Mouse (Mus musculus) MEL (cell line): ENCODE results near the gene Zmynd10.

ENCODE experiments used
- CHD2 ChIP-seq: IDR thresholded peaks from 2 replicates; pipeline ENCODE4 v1.6.1; 2011; ENCODE audit warnings: low read length, improper control_type of control experiment
- CTCF ChIP-seq, 3 experiments: IDR thresholded peaks in 2 of 3; conservative IDR thresholded peaks in 1 of 3; 2 replicates each; pipeline ENCODE4 v1.5.1; 2011 to 2012; ENCODE audit warnings: low read length in 3 of 3, low read depth in 2 of 3, mild to moderate bottlenecking in 2 of 3, improper control_type of control experiment in 1 of 3, inconsistent platforms in 1 of 3, mixed read lengths in 1 of 3, moderate library complexity in 1 of 3; ENCODE audit not compliant: control insufficient read depth in 1 of 3, insufficient read depth in 1 of 3, poor library complexity in 1 of 3, severe bottlenecking in 1 of 3
- ELF1 ChIP-seq: IDR thresholded peaks from 2 replicates; pipeline ENCODE4 v1.6.1; 2014; ENCODE audit warnings: low read depth, mild to moderate bottlenecking, inconsistent platforms, low read length, improper control_type of control experiment, moderate library complexity
- MEF2A ChIP-seq: IDR thresholded peaks from 2 replicates; pipeline ENCODE4 v1.6.1; 2014; ENCODE audit warnings: low read depth, mild to moderate bottlenecking, inconsistent platforms, low read length, improper control_type of control experiment; ENCODE audit not compliant: poor library complexity, insufficient replicate concordance, severe bottlenecking; ENCODE audit errors: extremely low read depth
- POLR2A ChIP-seq, 2 experiments: IDR thresholded peaks; 2 replicates each; pipeline ENCODE4 v1.6.1; 2011 to 2012; ENCODE audit warnings: low read length in 2 of 2, mild to moderate bottlenecking in 2 of 2, control low read depth in 1 of 2, improper control_type of control experiment in 1 of 2, low read depth in 1 of 2, moderate library complexity in 1 of 2; ENCODE audit not compliant: control insufficient read depth in 1 of 2, insufficient read depth in 1 of 2, poor library complexity in 1 of 2
- RCOR1 ChIP-seq: IDR thresholded peaks from 2 replicates; pipeline ENCODE4 v1.6.1; 2012; ENCODE audit warnings: low read depth, mild to moderate bottlenecking, inconsistent platforms, low read length, improper control_type of control experiment
- ZC3H11A ChIP-seq: IDR thresholded peaks from 2 replicates; pipeline ENCODE4 v1.6.1; 2012; ENCODE audit warnings: low read depth, mild to moderate bottlenecking, inconsistent platforms, low read length, improper control_type of control experiment
- ZMIZ1 ChIP-seq: IDR thresholded peaks from 2 replicates; pipeline ENCODE4 v1.6.1; 2012; ENCODE audit warnings: low read depth, mild to moderate bottlenecking, inconsistent platforms, low read length, improper control_type of control experiment, moderate library complexity
- ZNF384 ChIP-seq: IDR thresholded peaks from 2 replicates; pipeline ENCODE4 v1.6.1; 2012; ENCODE audit warnings: low read depth, mild to moderate bottlenecking, inconsistent platforms, low read length, improper control_type of control experiment

DNA sequence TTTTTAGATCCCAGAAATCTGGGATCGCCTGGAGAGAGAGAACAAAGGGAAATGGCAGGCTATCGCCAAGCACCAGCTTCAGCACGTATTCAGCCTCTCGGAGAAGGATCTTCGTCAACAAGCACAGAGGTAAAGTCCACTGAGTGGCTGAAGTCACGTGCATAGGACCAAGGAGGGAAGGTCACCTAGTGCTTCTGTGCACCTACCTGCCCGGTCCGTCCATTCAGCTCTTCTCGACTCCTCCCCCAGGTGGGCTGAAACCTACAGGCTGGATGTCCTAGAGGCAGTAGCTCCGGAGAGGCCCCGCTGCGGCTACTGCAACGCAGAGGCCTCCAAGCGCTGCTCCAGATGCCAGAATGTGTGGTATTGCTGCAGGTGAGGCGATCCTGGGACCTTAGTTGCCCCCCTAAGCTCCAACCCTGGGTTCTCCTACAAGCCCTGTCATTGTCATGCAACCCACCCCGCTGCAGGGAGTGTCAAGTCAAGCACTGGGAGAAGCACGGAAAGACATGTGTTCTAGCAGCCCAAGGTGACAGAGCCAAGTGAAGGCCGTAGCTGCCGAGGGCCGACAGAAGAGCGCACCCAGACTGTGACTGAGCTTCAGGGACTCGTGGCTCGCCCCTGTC lies 3.5 kb downstream of the Zmynd10 start:
- TF ChIP-seq ZC3H11A (no peak), CTCF (IDR thresholded peaks at IDR 0.05 in 2 of 3, conservative IDR thresholded peaks at IDR 0.05 in 1 of 3; ENCODE audit: control insufficient read depth in 1 of 3, insufficient read depth in 1 of 3, low read depth in 2 of 3, low read length in 3 of 3, poor library complexity in 1 of 3, severe bottlenecking in 1 of 3) (no peak), RCOR1 (no peak), ZMIZ1 (no peak), ELF1 (no peak), MEF2A (no peak), CHD2 (no peak), POLR2A (IDR thresholded peaks at IDR 0.05; ENCODE audit: control insufficient read depth in 1 of 2, insufficient read depth in 1 of 2, low read depth in 1 of 2, low read length in 2 of 2, poor library complexity in 1 of 2) (no peak), ZNF384 (no peak)
